Mouse (Mus musculus) hindbrain, embryonic 13.5 days (tissue): ENCODE results near the gene Gm8926. TPM values are rescaled to one million over a fixed set of nuclear protein-coding genes. Genes with fewer than 3 reads are reported as not detected.
"Not testable (repeated sequence)": the region's sequence is repeated elsewhere in the genome, so short reads cannot be mapped to it uniquely, and the experiment has no call there.

Source experiments
- ATAC-seq: fragments of 200-750 bp; cut with Nextera tagmentation; 2 replicates; pipeline ENCODE4 v1.8.0; 2017; ENCODE audit warnings: moderate TSS enrichment; ENCODE audit not compliant: low FRiP score
- H3K27ac ChIP-seq: fragments of 300-500 bp; sonication (generic); 2 replicates; pipeline ENCODE4 v1.5.1; 2015; ENCODE audit warnings: inconsistent platforms, mild to moderate bottlenecking, moderate library complexity
- H3K27me3 ChIP-seq: fragments of 300-500 bp; sonication (generic); 2 replicates; pipeline ENCODE4 v1.6.1; 2015; ENCODE audit warnings: mild to moderate bottlenecking, inconsistent platforms
- H3K36me3 ChIP-seq: fragments of 300-500 bp; sonication (generic); 2 replicates; pipeline ENCODE4 v1.6.1; 2015; ENCODE audit warnings: mild to moderate bottlenecking, inconsistent platforms
- H3K4me1 ChIP-seq: fragments of 300-500 bp; sonication (generic); replicated peaks from 2 replicates; pipeline ENCODE4 v1.6.1; 2015; ENCODE audit warnings: inconsistent platforms
- H3K4me2 ChIP-seq: fragments of 300-500 bp; sonication (generic); 2 replicates; pipeline ENCODE4 v1.6.1; 2015; ENCODE audit warnings: inconsistent platforms, mild to moderate bottlenecking, moderate library complexity
- H3K4me3 ChIP-seq: fragments of 300-500 bp; sonication (generic); 2 replicates; pipeline ENCODE4 v1.5.1; 2015; ENCODE audit warnings: mild to moderate bottlenecking, inconsistent platforms
- H3K9ac ChIP-seq: fragments of 300-500 bp; sonication (generic); 2 replicates; pipeline ENCODE4 v1.6.1; 2015; ENCODE audit warnings: mild to moderate bottlenecking, inconsistent platforms
- H3K9me3 ChIP-seq: fragments of 300-500 bp; sonication (generic); 2 replicates; pipeline ENCODE4 v1.6.1; 2016; ENCODE audit warnings: inconsistent platforms
- WGBS: fragments of 180-500 bp; shearing (Covaris S2); methylation state at CpG from one replicate; pipeline ENCODE4 v1.1.7; 2015; 5-methylcytosine and 5-hydroxymethylcytosine counted together
- polyA plus RNA-seq: library from polyadenylated mRNA; unstranded; fragments of >200 nt; fragmentation: Nextera tagmentation; extraction: Ambion mirVana; gene quantifications from 2 replicates; pipeline ENCODE4 v1.2.1, GENCODE M21; 2015

Gene Gm8926
- not detected in 2 replicates for polyA plus RNA-seq

DNA sequence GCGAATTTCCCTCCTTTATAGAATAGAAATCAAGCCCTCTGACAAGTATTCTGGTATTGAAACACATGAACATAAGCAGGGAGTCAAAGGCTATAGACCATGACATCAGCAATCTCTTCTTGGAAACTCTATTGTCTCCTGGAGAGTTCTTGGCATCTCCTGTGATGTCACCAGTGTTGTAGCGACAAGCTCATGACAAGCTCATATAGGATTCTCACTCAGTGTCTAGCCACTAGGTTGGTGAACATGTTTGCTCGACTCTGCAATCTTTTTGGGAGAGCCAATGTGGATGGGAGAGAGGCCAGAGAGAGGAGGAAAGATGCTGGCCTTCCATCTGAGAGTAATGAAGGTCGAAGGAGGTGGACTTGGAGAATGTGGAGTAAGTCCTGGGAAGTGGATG lies at the start of gene Gm8926:
Gene Gm8926 (plus strand): TSS at position 301 of the 400 bp plus-strand sequence.
- WGBS, result 82% methylated on average over 1 of the region's 4 CpGs
- ATAC-seq, H3K27me3 ChIP-seq, H3K4me1 ChIP-seq, H3K36me3 ChIP-seq, H3K9me3 ChIP-seq, H3K27ac ChIP-seq, H3K4me3 ChIP-seq, H3K4me2 ChIP-seq, H3K9ac ChIP-seq: not testable (repeated sequence)

Other genes starting within 250 kb of the Gm8926 start
- not detected in 2 replicates for gene Gm6460, start 175.6 kb upstream of the Gm8926 start, polyA plus RNA-seq
- not detected in 2 replicates for gene Gm8922, start 88.6 kb upstream of the Gm8926 start, polyA plus RNA-seq
- not detected in 2 replicates for gene Gm6465, start 75.0 kb downstream of the Gm8926 start, polyA plus RNA-seq
- gene 4933402N22Rik, start 147.5 kb downstream of the Gm8926 start, polyA plus RNA-seq, result not detected in 2 replicates